Mouse (Mus musculus): ENCODE results near the gene Abcg1.

DNA sequence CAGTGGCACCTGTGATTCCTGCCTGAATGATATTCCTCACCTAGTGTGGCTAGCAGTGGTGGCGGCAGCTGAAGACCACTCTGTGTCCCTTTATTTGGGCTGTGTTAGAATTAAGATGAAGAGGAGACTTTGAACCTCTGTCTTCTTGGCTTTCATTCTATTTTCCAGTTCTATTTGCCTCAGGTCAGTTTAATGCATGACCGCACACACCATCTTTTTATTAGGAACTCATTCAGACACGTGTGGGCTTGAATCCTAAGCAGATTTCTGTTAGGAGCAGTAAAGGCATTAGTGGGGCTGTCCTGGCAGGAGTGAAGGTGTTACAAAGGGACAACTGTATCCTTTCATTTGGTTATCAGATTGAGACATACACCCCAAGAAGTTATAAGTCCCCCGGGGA lies 102.8 kb downstream of the Abcg1 start:
- TF ChIP-seq CTCF (IDR thresholded peaks at IDR 0.05; ENCODE audit: insufficient read depth, low read depth, low read length) (no peak), POLR2A (IDR thresholded peaks at IDR 0.05; ENCODE audit: insufficient read depth, low read depth, low read length) (no peak)

All from olfactory bulb, adult 2 months (tissue).